Mouse (Mus musculus): ENCODE measurements around the gene Clec4g.
"Not testable (repeated sequence)": the region's sequence is repeated elsewhere in the genome, so short reads cannot be mapped to it uniquely, and the experiment has no call there.

Gene Clec4g

GRCm38 (mm10) chr8:3720551-3720950 is at the start of gene Clec4g:
Gene Clec4g (minus strand): TSS chr8:3720651.
- no peak for DNase-seq

- DNase-seq, result not testable (repeated sequence)
Observed at GRCm38 (mm10) chr8:3768641-3769040, 48.2 kb upstream of the Clec4g start.

- DNase-seq, result peak; percentile 13 to 47
Observed at GRCm38 (mm10) chr8:3754261-3754850, 33.9 kb upstream of the Clec4g start.

GRCm38 (mm10) chr8:3748761-3749160 is 28.3 kb upstream of the Clec4g start, which contains the start of gene Cd209a:
Gene Cd209a (minus strand): TSS chr8:3748984.
- DNase-seq, result no peak

- no peak for DNase-seq
Observed at GRCm38 (mm10) chr8:3736947-3737346, 16.5 kb upstream of the Clec4g start.

GRCm38 (mm10) chr8:3735599-3735998 is 15.1 kb upstream of the Clec4g start:
- no peak for DNase-seq

GRCm38 (mm10) chr8:3734084-3734483 is 13.6 kb upstream of the Clec4g start:
- no peak for DNase-seq

GRCm38 (mm10) chr8:3721041-3721440 is 590 bp upstream of the Clec4g start:
- DNase-seq, result no peak

GRCm38 (mm10) chr8:3718559-3718958 is 1.9 kb downstream of the Clec4g start:
- peak; percentile 70 to 86 for DNase-seq

GRCm38 (mm10) chr8:3717321-3717954 is 3.0 kb downstream of the Clec4g start:
- DNase-seq, result no peak

GRCm38 (mm10) chr8:3711646-3712045 is 8.8 kb downstream of the Clec4g start:
- DNase-seq, result no peak

- no peak for DNase-seq
Observed at GRCm38 (mm10) chr8:3710312-3710711, 10.1 kb downstream of the Clec4g start.

- DNase-seq, result no peak
Observed at GRCm38 (mm10) chr8:3707611-3708010, 12.8 kb downstream of the Clec4g start.

- DNase-seq, result peak in 1 of 2 experiments; percentile 46
Observed at GRCm38 (mm10) chr8:3705711-3706110, 14.7 kb downstream of the Clec4g start.

GRCm38 (mm10) chr8:3701491-3701890 is 19.0 kb downstream of the Clec4g start:
- DNase-seq, result peak in 1 of 2 experiments; percentile 11

- DNase-seq, result peak in 1 of 2 experiments; percentile 16
Observed at GRCm38 (mm10) chr8:3694121-3694520, 26.3 kb downstream of the Clec4g start, which contains the start of gene Fcer2a. Gene Fcer2a (minus strand): TSS chr8:3694175.

- no peak for DNase-seq
Observed at GRCm38 (mm10) chr8:3690774-3691173, 29.7 kb downstream of the Clec4g start.

- DNase-seq, result no peak
Observed at GRCm38 (mm10) chr8:3687537-3687936, 32.9 kb downstream of the Clec4g start.

GRCm38 (mm10) chr8:3685422-3685821 is 35.0 kb downstream of the Clec4g start:
- DNase-seq, result no peak

GRCm38 (mm10) chr8:3684530-3684929 is 35.9 kb downstream of the Clec4g start:
- no peak for DNase-seq

GRCm38 (mm10) chr8:3683408-3684176 is 36.9 kb downstream of the Clec4g start:
- no peak for DNase-seq

- no peak for DNase-seq
Observed at GRCm38 (mm10) chr8:3682435-3682834, 38.0 kb downstream of the Clec4g start.

- no peak for DNase-seq
Observed at GRCm38 (mm10) chr8:3679656-3680055, 40.8 kb downstream of the Clec4g start.

- DNase-seq, result no peak
Observed at GRCm38 (mm10) chr8:3679236-3679635, 41.2 kb downstream of the Clec4g start.

All from spleen, adult 18-20 months (tissue).